Mouse (Mus musculus) large intestine, adult 2 months (tissue): ENCODE data around the gene Engase. TPM values are rescaled to one million over a fixed set of nuclear protein-coding genes. Genes with fewer than 3 reads are reported as not detected.
A peak's percentile ranks its signal among the peaks of the same experiment; 100 is the strongest.

ENCODE experiments used
- DNase-seq: peaks from one replicate; pipeline ENCODE4 v3.0.0-alpha.2; 2012; ENCODE audit warnings: low read depth, low spot score
- WGBS: fragments of 180-500 bp; shearing (Covaris S2); methylation state at CpG from one replicate; pipeline ENCODE4 v1.1.7; 2018; 5-methylcytosine and 5-hydroxymethylcytosine counted together
- polyA plus RNA-seq: library from polyadenylated mRNA; depleted of rRNA; stranded (reverse); fragments of >200 nt; gene quantifications from 2 replicates; pipeline ENCODE4 v1.2.3, GENCODE M21; 2012

Gene Engase
- polyA plus RNA-seq, 1 experiment: 27.0 TPM

DNA sequence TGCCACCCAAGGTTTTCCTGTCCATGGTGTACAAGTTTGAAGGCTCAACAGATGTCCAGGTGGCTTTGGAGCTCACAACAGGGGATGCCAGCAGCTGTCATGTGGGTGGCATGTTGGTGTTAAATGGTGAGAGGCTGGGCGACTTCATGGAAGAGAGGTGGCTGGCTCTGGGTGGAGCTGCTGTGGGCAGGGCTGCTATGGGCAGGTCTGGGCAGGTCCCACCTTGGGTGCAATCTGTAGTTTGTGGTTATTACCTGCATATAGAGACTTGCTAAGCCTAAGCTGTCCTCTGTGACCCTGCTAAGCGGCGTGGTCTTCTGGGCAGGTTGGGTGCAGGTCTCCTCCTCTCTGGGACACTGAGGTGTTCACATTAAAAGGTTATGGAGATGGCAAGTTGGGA, 9.2 kb downstream of the Engase start:
- 66% methylated on average over 3 of the region's 3 CpGs for WGBS
- DNase-seq: no peak

DNA sequence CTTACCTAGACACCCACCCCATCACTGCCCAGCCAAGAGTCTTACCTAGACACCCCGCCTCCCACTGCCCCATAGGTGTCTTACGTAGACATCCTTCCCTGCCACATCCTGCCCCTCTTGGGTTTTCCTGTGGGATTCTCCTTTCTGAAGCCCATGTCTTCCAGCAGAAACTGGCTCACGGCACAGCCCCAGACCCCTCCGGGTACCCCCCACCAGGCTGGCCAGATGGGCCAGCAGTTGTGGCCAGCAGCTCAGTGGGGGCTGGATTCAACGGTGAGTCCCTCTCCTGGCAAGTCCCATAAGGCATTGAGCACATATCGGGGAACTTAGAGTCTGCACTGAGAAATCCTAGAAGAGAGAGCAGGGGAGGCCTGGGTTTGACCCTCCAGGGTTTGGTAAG, 9.7 kb downstream of the Engase start:
- DNase-seq: no peak
- 98% methylated on average over 6 of the region's 6 CpGs for WGBS

GRCm38 (mm10) chr11:118486881-118487772, 10.5 kb downstream of the Engase start:
- WGBS: 74% methylated on average over 29 of the region's 29 CpGs
- DNase-seq: no peak

DNA sequence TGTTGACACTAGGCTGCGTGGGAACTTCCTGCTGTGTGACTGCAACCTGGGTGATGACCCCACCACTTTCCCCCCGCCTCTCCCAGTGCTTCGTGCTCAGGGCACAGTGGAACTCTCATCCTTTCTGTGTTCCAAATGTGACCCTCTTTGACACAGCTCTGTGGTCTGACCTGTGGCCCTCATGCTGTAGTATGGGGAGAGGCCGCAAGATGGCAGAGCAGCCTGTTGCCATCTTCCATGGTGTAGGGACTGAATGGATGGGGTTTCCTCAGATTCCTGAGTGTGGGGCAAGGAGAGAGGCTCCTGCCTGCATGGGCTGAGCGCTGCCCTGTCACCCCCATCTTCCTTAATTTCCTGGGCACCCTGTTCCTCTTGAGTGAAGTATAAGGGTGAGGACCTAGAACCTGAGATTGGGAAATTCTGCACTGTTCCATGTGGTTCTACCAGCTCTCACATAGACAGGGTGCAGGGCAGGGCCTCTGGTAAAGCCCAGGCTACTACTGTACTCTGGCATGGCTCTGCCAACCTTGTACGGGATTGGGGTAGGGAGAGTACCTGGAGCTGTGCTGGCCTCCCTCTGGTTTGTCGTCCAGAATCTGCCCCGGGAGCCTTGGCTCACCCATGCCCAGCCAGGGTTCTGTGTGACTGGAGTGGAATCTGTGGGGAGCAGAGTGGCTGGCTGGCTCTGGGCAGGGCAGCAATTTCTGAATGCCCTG, 11.7 kb downstream of the Engase start:
- DNase-seq: no peak
- 76% methylated on average over 8 of the region's 8 CpGs for WGBS

GRCm38 (mm10) chr11:118488907-118489270, 12.3 kb downstream of the Engase start:
- WGBS: 82% methylated on average over 12 of the region's 12 CpGs
- DNase-seq: no peak

- DNase-seq: no peak
- WGBS: 26% methylated on average over 22 of the region's 22 CpGs
Measured at GRCm38 (mm10) chr11:118490566-118491218, 14.1 kb downstream of the Engase start.

- WGBS: 84% methylated on average over 7 of the region's 7 CpGs
- DNase-seq: no peak
Measured at GRCm38 (mm10) chr11:118491230-118491629, 14.6 kb downstream of the Engase start.

DNA sequence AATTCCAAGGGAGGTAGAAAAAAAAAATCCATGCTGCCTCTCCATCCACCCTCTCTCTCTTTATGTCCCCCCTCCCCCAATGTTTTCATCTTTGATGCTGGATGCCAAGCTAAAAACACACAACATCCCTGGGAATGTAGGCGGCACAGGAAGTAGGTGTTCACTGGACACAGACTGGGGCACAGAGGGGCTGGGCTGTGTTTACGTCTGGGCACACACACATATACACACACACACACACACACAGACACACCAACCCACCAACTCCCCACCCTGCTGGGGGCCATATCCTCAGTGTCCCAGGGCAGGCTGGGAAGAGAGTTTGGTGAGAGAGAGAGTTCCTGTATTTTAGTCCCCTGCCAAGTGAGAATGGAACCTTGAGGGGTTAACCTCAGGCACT, 16.8 kb downstream of the Engase start:
- 87% methylated on average over 2 of the region's 2 CpGs for WGBS

DNA sequence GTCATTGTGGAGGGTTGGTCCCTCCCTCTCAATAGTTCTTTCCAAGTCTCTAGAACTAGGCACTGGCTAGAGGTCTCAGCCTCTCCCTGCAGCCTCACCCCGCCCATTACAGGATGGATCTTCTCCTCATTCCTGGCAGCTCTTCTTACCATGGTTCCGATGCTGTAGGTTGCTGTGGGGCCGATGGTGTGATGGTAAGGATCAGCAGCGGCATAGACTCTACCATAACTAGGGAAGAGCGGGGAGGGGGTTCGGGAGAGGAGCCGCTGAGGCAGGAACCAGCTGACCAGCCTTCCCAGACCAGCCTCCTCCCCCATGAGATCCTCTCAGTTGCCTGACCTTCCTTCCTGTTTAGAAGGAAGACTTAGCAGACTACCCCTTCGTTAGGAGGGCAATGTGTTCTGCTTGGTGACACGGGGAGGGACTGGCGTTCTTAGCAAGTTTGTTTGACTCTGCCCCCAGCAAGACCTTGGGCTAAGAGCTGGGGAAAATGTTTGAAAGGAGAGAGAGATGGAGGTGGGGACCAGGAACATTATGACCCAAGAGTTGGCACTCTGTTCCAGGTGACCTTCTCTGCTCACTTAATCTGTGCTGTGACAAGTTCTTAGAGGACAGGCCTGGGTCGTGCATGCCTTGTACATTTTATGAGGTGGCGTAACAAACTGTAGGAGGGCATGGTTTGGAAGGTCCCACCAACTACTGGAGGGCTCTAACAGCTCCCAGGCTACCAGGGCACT, 17.5 kb downstream of the Engase start:
- WGBS: 69% methylated on average over 12 of the region's 12 CpGs
- no peak for DNase-seq

More for the DNA sequence above, 16.8 kb downstream of the Engase start:
- no peak for DNase-seq

DNA sequence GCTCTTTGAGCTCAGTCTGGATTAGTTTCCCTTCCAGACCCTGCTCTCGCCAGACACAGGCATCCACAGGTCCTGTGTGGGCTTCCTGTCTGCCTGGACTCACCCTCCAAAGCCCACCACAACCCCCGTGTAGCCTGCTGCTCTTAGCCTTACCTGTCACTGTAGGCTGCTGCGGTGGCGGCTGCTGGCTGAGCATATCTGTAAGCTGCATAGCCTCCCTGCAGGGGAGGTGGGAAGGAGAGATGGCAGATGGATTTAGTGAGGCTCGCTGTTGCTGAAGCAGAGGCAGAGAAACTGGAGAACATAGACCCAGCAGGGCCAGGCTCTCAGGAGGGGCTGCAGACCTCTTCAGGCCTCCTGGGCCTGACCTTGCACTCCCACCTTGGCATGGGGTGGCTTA, 18.4 kb downstream of the Engase start:
- WGBS: 62% methylated on average over 5 of the region's 5 CpGs
- no peak for DNase-seq

- DNase-seq: no peak
Measured at GRCm38 (mm10) chr11:118496066-118496689, 19.5 kb downstream of the Engase start.

DNA sequence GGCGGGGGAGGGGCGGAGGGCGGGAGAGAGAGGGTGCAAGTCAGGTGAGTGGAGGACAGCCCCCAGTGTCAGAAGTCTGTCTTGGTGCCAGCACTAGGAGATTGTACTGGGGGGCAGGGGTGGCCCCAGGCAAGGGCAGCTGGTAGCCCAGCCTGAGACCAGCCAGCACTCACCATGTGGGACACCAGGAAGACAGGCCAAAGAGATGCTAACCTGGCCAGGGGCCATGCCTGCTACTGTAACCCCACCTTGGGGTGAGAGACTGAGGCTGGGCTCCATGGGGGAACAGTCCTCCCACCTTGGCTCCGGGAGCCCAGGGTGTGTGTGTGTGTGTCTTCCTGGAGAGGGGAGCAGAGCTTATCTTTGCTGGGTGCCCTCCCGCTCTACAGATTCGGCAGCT, 26.4 kb downstream of the Engase start:
- no peak for DNase-seq
- 48% methylated on average over 6 of the region's 6 CpGs for WGBS

More at GRCm38 (mm10) chr11:118496066-118496689, 19.5 kb downstream of the Engase start:
- WGBS: 31% methylated on average over 20 of the region's 20 CpGs

- 20% methylated on average over 34 of the region's 34 CpGs for WGBS
- DNase-seq: no peak
Measured at GRCm38 (mm10) chr11:118503418-118504179, 27.0 kb downstream of the Engase start.

DNA sequence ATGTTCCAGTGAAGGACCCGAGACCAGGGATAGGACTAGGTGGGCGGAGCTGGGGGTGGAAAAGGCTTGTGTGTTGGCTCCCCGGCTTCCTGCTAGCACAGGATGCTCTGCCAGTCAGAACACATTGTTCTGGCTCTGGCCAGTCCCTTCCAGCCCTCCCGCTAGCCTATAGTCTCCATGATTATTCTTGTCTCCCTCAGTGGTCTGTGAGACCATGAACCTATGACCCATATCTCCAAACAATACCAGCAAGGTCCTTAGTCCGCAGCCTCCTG, 27.5 kb downstream of the Engase start:
- no peak for DNase-seq
- 58% methylated on average over 5 of the region's 5 CpGs for WGBS

GRCm38 (mm10) chr11:118507095-118507494, 30.5 kb downstream of the Engase start:
- no peak for DNase-seq
- WGBS: 88% methylated on average over 6 of the region's 6 CpGs

GRCm38 (mm10) chr11:118507904-118508303, 31.3 kb downstream of the Engase start:
- WGBS: 27% methylated on average over 5 of the region's 5 CpGs
- DNase-seq: no peak

GRCm38 (mm10) chr11:118508341-118508740, 31.7 kb downstream of the Engase start:
- WGBS: 76% methylated on average over 7 of the region's 7 CpGs
- DNase-seq: no peak

DNA sequence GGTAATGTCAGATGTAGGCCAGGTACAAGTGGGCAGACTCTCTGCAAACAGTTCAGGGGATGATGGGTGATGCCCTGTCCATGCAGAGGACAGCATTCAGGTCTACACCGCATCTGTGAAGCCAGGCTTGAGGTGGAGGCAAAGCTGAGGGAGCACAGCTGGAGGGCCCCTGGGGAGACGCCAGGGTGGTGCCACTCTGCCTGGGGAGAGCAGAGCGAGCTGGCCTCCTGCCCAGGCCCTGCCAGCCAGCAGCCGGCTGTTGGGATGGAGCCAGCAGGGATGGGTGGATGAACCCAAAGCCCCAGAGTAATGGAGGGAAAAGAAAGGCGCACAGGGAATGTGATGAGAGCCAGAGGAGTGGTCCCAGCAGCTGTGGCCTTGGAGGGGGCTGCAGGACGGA, 35.2 kb downstream of the Engase start:
- DNase-seq: peak; percentile 52
- 18% methylated on average over 6 of the region's 6 CpGs for WGBS
